Mouse (Mus musculus) neural tube, embryonic 14.5 days (tissue): ENCODE results near the gene Tcte2. TPM values are rescaled to one million over a fixed set of nuclear protein-coding genes. Genes with fewer than 3 reads are reported as not detected.

Experiments
- ATAC-seq: fragments of 200-750 bp; cut with Nextera tagmentation; 2 replicates; pipeline ENCODE4 v1.8.0; 2017; ENCODE audit warnings: low read depth, mild to moderate bottlenecking, moderate TSS enrichment, moderate library complexity
- H3K27ac ChIP-seq: fragments of 300-500 bp; sonication (generic); 2 replicates; pipeline ENCODE4 v1.5.1; 2014; ENCODE audit warnings: low read depth, mild to moderate bottlenecking, control low read depth, low read length, moderate library complexity, mixed read lengths
- H3K27me3 ChIP-seq: fragments of 300-500 bp; sonication (generic); 2 replicates; pipeline ENCODE4 v1.6.1; 2014; ENCODE audit warnings: low read length; ENCODE audit not compliant: control insufficient read depth, insufficient read depth
- H3K36me3 ChIP-seq: fragments of 300-500 bp; sonication (generic); 2 replicates; pipeline ENCODE4 v1.6.1; 2014; ENCODE audit warnings: low read length, mixed read lengths; ENCODE audit not compliant: control insufficient read depth, insufficient read depth
- H3K4me1 ChIP-seq: fragments of 300-500 bp; sonication (generic); 2 replicates; pipeline ENCODE4 v1.6.1; 2014; ENCODE audit warnings: low read length; ENCODE audit not compliant: control insufficient read depth, insufficient read depth
- H3K4me2 ChIP-seq: fragments of 300-500 bp; sonication (generic); 2 replicates; pipeline ENCODE4 v1.6.1; 2014; ENCODE audit warnings: mild to moderate bottlenecking, low read depth, low read length, control low read depth
- H3K4me3 ChIP-seq: fragments of 300-500 bp; sonication (generic); 2 replicates; pipeline ENCODE4 v1.5.1; 2014; ENCODE audit warnings: low read depth, low read length, control low read depth, mixed read lengths
- H3K9ac ChIP-seq: fragments of 300-500 bp; sonication (generic); replicated peaks from 2 replicates; pipeline ENCODE4 v1.6.1; 2014; ENCODE audit warnings: low read depth, mild to moderate bottlenecking, control low read depth, low read length, mixed read lengths
- H3K9me3 ChIP-seq: fragments of 300-500 bp; sonication (generic); 2 replicates; pipeline ENCODE4 v1.6.1; 2016; ENCODE audit warnings: low read length; ENCODE audit not compliant: control insufficient read depth
- WGBS: fragments of 180-500 bp; shearing (Covaris S2); extraction: QIAGEN DNeasy Blood & Tissue Kit; methylation state at CpG from one replicate; pipeline ENCODE4 v1.1.7; 2014; 5-methylcytosine and 5-hydroxymethylcytosine counted together
- polyA plus RNA-seq: library from polyadenylated mRNA; unstranded; fragments of >200 nt; fragmentation: Nextera tagmentation; extraction: Ambion mirVana; gene quantifications from 2 replicates; pipeline ENCODE4 v1.2.1, GENCODE M21; 2014

Tcte2 gene
- polyA plus RNA-seq, 1 experiment from 2014 or later, result 31.1 TPM

DNA sequence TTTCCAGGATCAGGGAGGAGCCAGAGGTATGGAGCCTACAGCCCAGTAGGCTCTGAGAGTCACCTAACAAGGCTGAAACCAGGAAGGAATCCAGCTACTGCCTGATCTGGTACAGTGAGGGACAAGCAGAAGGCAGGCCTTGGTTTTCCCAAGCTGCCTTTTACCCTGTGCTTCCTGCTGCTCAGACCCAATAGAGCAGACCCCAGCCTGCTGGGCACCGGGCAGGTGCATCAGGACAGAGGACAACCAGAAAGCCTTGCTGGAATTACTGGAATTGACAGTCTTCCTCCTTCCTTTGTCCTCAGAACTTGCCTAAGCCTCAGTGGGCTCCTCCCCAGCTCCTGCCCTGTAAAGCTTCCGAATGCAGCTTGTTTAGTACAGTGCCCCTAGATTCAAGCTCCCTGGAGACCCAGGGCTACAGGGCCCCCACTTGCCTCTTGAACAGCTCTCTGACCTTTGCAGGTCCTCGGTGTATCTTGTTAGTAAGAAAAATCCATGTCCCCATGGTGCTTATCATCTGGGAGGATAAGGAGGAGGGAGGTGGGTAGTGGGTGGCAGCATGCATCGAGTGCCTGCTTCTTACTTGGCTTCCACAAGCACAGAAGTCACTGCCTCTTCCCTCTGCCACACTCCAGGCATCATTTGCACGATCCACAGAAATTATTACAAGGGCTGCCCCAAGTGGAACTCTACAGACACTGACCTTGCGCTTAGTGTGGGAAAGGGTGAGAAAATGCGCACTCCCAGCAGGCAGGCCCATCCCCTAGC, 18.5 kb downstream of the Tcte2 start:
- H3K4me2 ChIP-seq, result no peak overlapping the region
- 52% methylated on average over 7 of the region's 7 CpGs for WGBS
- H3K4me1 ChIP-seq, result no peaks in the 10 kb centered on the region
- H3K27ac ChIP-seq, result no peak overlapping the region
- ATAC-seq, result no peak
- no peaks in the 10 kb centered on the region for H3K36me3 ChIP-seq
- no peaks in the 10 kb centered on the region for H3K9me3 ChIP-seq
- no peak overlapping the region for H3K9ac ChIP-seq
- H3K4me3 ChIP-seq, result no peak overlapping the region
- no peaks in the 10 kb centered on the region for H3K27me3 ChIP-seq

DNA sequence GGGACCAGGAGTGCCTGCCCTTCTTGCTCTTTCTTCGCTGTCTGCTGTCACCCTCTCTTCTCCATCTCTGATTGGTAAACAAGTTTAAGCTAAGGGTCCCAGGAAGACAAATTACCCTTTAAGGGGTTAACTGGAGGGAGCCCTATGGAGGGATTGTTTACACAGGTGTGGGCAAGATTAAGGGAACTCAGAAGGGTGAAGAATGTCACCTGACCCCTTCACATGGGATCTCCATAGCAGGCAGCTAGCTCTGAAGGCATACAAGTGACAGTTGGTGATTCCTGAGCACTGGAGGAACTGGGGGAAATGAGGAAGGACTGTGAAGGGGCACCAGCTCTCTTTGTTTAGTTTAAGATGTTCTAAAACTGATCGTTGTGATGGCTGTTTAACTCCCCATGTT, 19.3 kb downstream of the Tcte2 start:
- Histone ChIP-seq H3K4me1 (no peaks in the 10 kb centered on the region), H3K4me3 (no peak overlapping the region), H3K27me3 (no peaks in the 10 kb centered on the region), H3K36me3 (no peaks in the 10 kb centered on the region), H3K27ac (no peak overlapping the region), H3K9me3 (no peaks in the 10 kb centered on the region), H3K9ac (no peak overlapping the region), H3K4me2 (no peak overlapping the region)
- no peak for ATAC-seq
- WGBS, result 56% methylated on average over 2 of the region's 2 CpGs

GRCm38 (mm10) chr17:13741611-13742010, 20.0 kb downstream of the Tcte2 start:
- Histone ChIP-seq H3K27me3 (no peaks in the 10 kb centered on the region), H3K4me2 (no peak overlapping the region), H3K9me3 (no peaks in the 10 kb centered on the region), H3K9ac (no peak overlapping the region), H3K4me1 (no peaks in the 10 kb centered on the region), H3K4me3 (no peak overlapping the region), H3K36me3 (no peaks in the 10 kb centered on the region), H3K27ac (no peak overlapping the region)
- WGBS, result 88% methylated on average over 7 of the region's 7 CpGs
- no peak for ATAC-seq

DNA sequence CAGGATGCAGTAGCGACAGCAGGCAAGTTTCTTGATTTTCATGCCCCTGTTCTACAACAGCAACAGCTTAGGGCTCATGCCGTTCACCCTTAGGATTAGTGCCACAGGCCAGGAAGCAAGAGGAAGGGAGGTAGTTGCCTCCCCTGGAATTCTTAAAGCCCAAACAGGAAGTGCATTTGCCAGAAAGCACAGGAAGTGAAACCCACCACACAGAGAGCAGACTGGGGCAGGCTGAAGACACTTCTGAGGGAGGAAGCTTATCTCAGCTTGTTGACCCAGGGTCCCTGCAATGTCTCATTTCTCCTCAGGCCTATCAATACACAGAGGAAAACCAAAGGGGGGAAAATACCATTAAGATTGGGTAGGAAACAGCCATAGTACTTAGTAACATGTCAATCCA, 20.8 kb downstream of the Tcte2 start:
- Histone ChIP-seq H3K36me3 (no peaks in the 10 kb centered on the region), H3K9me3 (no peaks in the 10 kb centered on the region), H3K9ac (no peak overlapping the region), H3K4me3 (no peak overlapping the region), H3K27me3 (no peaks in the 10 kb centered on the region), H3K27ac (no peak overlapping the region), H3K4me2 (no peak overlapping the region), H3K4me1 (no peaks in the 10 kb centered on the region)
- no peak for ATAC-seq
- 62% methylated on average over 2 of the region's 2 CpGs for WGBS

DNA sequence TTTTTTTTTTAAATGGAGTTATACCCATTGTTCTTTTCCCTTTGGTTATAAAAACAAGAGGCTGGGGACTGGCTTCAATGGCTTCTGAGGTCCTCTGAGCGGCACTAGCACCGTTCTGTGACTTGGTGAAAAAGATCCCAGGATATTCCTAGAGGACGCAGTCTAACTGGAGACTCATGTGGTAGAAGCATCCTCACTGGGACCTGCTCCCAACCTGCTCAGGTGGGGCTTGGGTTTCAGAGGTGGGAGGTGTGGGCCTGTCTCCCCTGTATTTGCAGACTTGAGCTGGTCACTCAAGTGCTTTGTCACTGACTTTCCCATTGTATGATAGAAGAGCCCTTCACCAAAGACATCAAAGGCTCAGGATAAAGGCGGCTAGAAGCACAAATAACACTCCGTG, 21.6 kb downstream of the Tcte2 start:
- Histone ChIP-seq H3K4me1 (no peaks in the 10 kb centered on the region), H3K9ac (no peak overlapping the region), H3K4me3 (no peak overlapping the region), H3K9me3 (no peaks in the 10 kb centered on the region), H3K27me3 (no peaks in the 10 kb centered on the region), H3K4me2 (no peak overlapping the region), H3K36me3 (no peaks in the 10 kb centered on the region), H3K27ac (no peak overlapping the region)
- WGBS, result 64% methylated on average over 5 of the region's 5 CpGs
- ATAC-seq, result no peak

- Histone ChIP-seq H3K4me3 (no peak overlapping the region), H3K27me3 (no peaks in the 10 kb centered on the region), H3K9ac (no peak overlapping the region), H3K4me2 (no peak overlapping the region), H3K36me3 (no peaks in the 10 kb centered on the region), H3K27ac (no peak overlapping the region), H3K4me1 (no peaks in the 10 kb centered on the region), H3K9me3 (no peaks in the 10 kb centered on the region)
- no peak for ATAC-seq
- 96% methylated on average over 2 of the region's 2 CpGs for WGBS
Measured at GRCm38 (mm10) chr17:13738916-13739315, 22.7 kb downstream of the Tcte2 start.

- Histone ChIP-seq H3K9me3 (no peaks in the 10 kb centered on the region), H3K4me3 (no peak overlapping the region), H3K4me1 (no peaks in the 10 kb centered on the region), H3K27me3 (no peaks in the 10 kb centered on the region), H3K27ac (no peak overlapping the region), H3K9ac (no peak overlapping the region), H3K36me3 (no peaks in the 10 kb centered on the region), H3K4me2 (no peak overlapping the region)
- WGBS, result 73% methylated on average over 7 of the region's 7 CpGs
- no peak for ATAC-seq
Measured at GRCm38 (mm10) chr17:13738121-13738776, 23.4 kb downstream of the Tcte2 start.

DNA sequence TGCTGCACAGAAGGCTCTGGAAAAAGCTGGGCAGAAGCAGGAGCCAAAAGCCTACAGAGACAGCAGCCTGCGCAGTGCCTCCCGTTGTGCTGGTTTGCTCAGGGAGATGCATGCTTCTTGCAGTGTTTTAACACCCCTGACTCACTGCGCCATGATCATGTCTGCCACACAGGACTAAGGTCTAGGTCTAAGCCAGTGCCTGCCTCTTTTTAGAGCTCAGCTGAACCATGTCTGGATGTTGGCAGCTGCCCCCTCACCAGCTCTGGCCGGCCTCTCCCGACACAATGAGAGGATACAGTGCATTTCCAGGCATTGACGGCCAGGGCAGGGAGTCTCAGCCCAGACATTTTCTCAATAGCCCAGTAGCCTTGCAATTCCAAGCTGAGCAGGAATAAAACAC, 24.3 kb downstream of the Tcte2 start:
- H3K27ac ChIP-seq, result no peak overlapping the region
- H3K9ac ChIP-seq, result no peak overlapping the region
- no peaks in the 10 kb centered on the region for H3K27me3 ChIP-seq
- no peak overlapping the region for H3K4me2 ChIP-seq
- no peak for ATAC-seq
- H3K4me1 ChIP-seq, result no peaks in the 10 kb centered on the region
- 54% methylated on average over 6 of the region's 6 CpGs for WGBS
- H3K9me3 ChIP-seq, result no peaks in the 10 kb centered on the region
- no peaks in the 10 kb centered on the region for H3K36me3 ChIP-seq
- H3K4me3 ChIP-seq, result no peak overlapping the region

DNA sequence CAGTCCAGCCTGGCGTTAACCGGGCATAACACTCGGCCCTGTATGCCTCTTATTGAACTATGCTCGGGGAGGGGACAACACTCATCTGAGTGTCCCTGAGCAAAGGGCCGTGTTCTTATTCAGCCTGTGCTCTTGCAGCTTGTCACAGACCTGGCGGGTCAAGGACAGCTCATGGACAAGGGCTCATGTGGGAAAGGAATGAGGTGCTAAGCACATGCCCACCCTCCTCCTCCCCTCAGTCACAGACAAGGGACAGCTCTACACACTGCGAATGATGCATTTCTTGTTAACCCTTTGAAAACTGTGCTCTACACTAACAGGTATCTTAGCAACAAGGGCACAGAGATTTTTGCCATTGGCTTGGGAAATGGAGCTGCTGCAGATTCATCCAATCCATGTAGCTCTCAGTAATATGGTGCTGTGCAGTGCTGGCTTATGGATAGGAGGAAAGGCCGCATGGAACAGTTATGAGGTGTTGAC, 25.8 kb downstream of the Tcte2 start:
- H3K36me3 ChIP-seq, result no peaks in the 10 kb centered on the region
- no peak overlapping the region for H3K9ac ChIP-seq
- no peaks in the 10 kb centered on the region for H3K4me1 ChIP-seq
- H3K4me3 ChIP-seq, result no peak overlapping the region
- 75% methylated on average over 8 of the region's 8 CpGs for WGBS
- no peak overlapping the region for H3K27ac ChIP-seq
- H3K27me3 ChIP-seq, result no peaks in the 10 kb centered on the region
- ATAC-seq, result no peak; the same call in 1 of the 2 replicates
- H3K4me2 ChIP-seq, result no peak overlapping the region
- H3K9me3 ChIP-seq, result no peaks in the 10 kb centered on the region
